Mouse (Mus musculus) CH12.LX (cell line): ENCODE data around the gene Pcdh17. TPM values are rescaled to one million over a fixed set of nuclear protein-coding genes. Genes with fewer than 3 reads are reported as not detected.

Experiments used
- DNase-seq: peaks from one replicate; pipeline ENCODE4 v3.0.0-alpha.2; 2013; ENCODE audit errors: extremely low read depth
- H3K27ac ChIP-seq: 2 replicates; pipeline ENCODE4 v1.5.1; 2012; ENCODE audit warnings: low read depth, mild to moderate bottlenecking, control low read depth, moderate library complexity; ENCODE audit not compliant: insufficient read depth
- H3K27me3 ChIP-seq: replicated peaks from 2 replicates; pipeline ENCODE3; 2012; ENCODE audit warnings: inconsistent platforms
- H3K36me3 ChIP-seq, 2 experiments: replicated peaks in 1 of 2; 2 replicates each; pipeline versions ENCODE3 to v1.6.1; 2012; ENCODE audit warnings: inconsistent platforms in 1 of 2, low read length in 1 of 2, mild to moderate bottlenecking in 1 of 2, mixed read lengths in 1 of 2, moderate library complexity in 1 of 2; ENCODE audit not compliant: control insufficient read depth in 1 of 2, insufficient read depth in 1 of 2
- H3K4me1 ChIP-seq, 2 experiments: 2 replicates each; pipeline ENCODE4 v1.6.1; 2012; ENCODE audit warnings: inconsistent platforms in 1 of 2, moderate library complexity in 1 of 2; ENCODE audit not compliant: insufficient read depth in 2 of 2, control insufficient read depth in 1 of 2
- H3K4me2 ChIP-seq: 2 replicates; pipeline ENCODE4 v1.6.1; 2012; ENCODE audit warnings: low read depth, mild to moderate bottlenecking, control low read depth; ENCODE audit not compliant: poor library complexity, insufficient read depth, severe bottlenecking
- H3K4me3 ChIP-seq, 3 experiments: fragments of 150-350 bp in 1 of 3; sonication (generic) in 1 of 3; replicated peaks in 1 of 3; 2 replicates each; pipeline versions ENCODE3 to v1.5.1; 2011 to 2012; ENCODE audit warnings: low read depth in 2 of 3, low read length in 2 of 3, mild to moderate bottlenecking in 2 of 3, moderate library complexity in 2 of 3, control low read depth in 1 of 3, improper control_type of control experiment in 1 of 3, inconsistent platforms in 1 of 3, mixed read lengths in 1 of 3; ENCODE audit not compliant: poor library complexity in 1 of 3
- H3K79me2 ChIP-seq: replicated peaks from 2 replicates; pipeline ENCODE4 v1.6.1; 2012; ENCODE audit warnings: mild to moderate bottlenecking, moderate library complexity; ENCODE audit not compliant: control insufficient read depth, poor library complexity, insufficient read depth, severe bottlenecking; ENCODE audit errors: extremely low read depth
- H3K9ac ChIP-seq: 2 replicates; pipeline ENCODE4 v1.6.1; 2012; ENCODE audit warnings: low read depth, mild to moderate bottlenecking, control low read depth, moderate library complexity; ENCODE audit not compliant: insufficient read depth
- H3K9me3 ChIP-seq: replicated peaks from 2 replicates; pipeline ENCODE3; 2012; ENCODE audit warnings: low read length, inconsistent platforms, mixed read lengths
- CHD1 ChIP-seq: IDR thresholded peaks from 2 replicates; pipeline ENCODE4 v1.6.1; 2012; ENCODE audit warnings: low read depth, low read length, improper control_type of control experiment, inconsistent platforms
- CTCF ChIP-seq, 2 experiments: IDR thresholded peaks in 1 of 2; conservative IDR thresholded peaks in 1 of 2; 2 replicates each; pipeline ENCODE4 v1.5.1; 2011 to 2012; ENCODE audit warnings: low read depth in 2 of 2, low read length in 2 of 2, improper control_type of control experiment in 1 of 2, inconsistent platforms in 1 of 2, mild to moderate bottlenecking in 1 of 2, moderate library complexity in 1 of 2
- E2F4 ChIP-seq: IDR thresholded peaks from 2 replicates; pipeline ENCODE4 v1.6.1; 2011; ENCODE audit warnings: low read depth, low read length, improper control_type of control experiment; ENCODE audit not compliant: insufficient replicate concordance
- EP300 ChIP-seq: IDR thresholded peaks from 2 replicates; pipeline ENCODE4 v1.6.1; 2011; ENCODE audit warnings: low read length, improper control_type of control experiment
- ETS1 ChIP-seq: conservative IDR thresholded peaks from 2 replicates; pipeline ENCODE4 v1.6.1; 2012; ENCODE audit warnings: low read depth, mild to moderate bottlenecking, inconsistent platforms, low read length, improper control_type of control experiment, moderate library complexity
- HCFC1 ChIP-seq: IDR thresholded peaks from 2 replicates; pipeline ENCODE4 v1.6.1; 2012; ENCODE audit warnings: low read depth, mild to moderate bottlenecking, inconsistent platforms, low read length, improper control_type of control experiment
- JUN ChIP-seq: IDR thresholded peaks from 2 replicates; pipeline ENCODE4 v1.6.1; 2011; ENCODE audit warnings: low read depth, mild to moderate bottlenecking, low read length, improper control_type of control experiment, moderate library complexity; ENCODE audit not compliant: insufficient read depth
- MAFK ChIP-seq: IDR thresholded peaks from 2 replicates; pipeline ENCODE4 v1.6.1; 2011; ENCODE audit warnings: low read length, improper control_type of control experiment; ENCODE audit not compliant: insufficient replicate concordance
- MEF2A ChIP-seq: IDR thresholded peaks from 2 replicates; pipeline ENCODE4 v1.6.1; 2014; ENCODE audit warnings: low read depth, mild to moderate bottlenecking, inconsistent platforms, low read length, improper control_type of control experiment, borderline replicate concordance
- MXI1 ChIP-seq: IDR thresholded peaks from 2 replicates; pipeline ENCODE4 v1.6.1; 2011; ENCODE audit warnings: mild to moderate bottlenecking, low read depth, low read length, improper control_type of control experiment
- NELFE ChIP-seq: IDR thresholded peaks from 2 replicates; pipeline ENCODE4 v1.6.1; 2011; ENCODE audit warnings: low read depth, low read length, improper control_type of control experiment
- NRF1 ChIP-seq: IDR thresholded peaks from 2 replicates; pipeline ENCODE4 v1.6.1; 2014; ENCODE audit warnings: low read depth, mild to moderate bottlenecking, inconsistent platforms, low read length, improper control_type of control experiment, moderate library complexity
- POLR2A ChIP-seq: IDR thresholded peaks from 2 replicates; pipeline ENCODE4 v1.6.1; 2011; ENCODE audit warnings: low read depth, mild to moderate bottlenecking, improper control_type of control experiment, low read length
- RAD21 ChIP-seq: IDR thresholded peaks from 2 replicates; pipeline ENCODE4 v1.6.1; 2011; ENCODE audit warnings: low read depth, mild to moderate bottlenecking, low read length, improper control_type of control experiment, moderate library complexity
- SIN3A ChIP-seq: IDR thresholded peaks from 2 replicates; pipeline ENCODE4 v1.6.1; 2012; ENCODE audit warnings: low read length, improper control_type of control experiment, inconsistent platforms
- UBTF ChIP-seq: IDR thresholded peaks from 2 replicates; pipeline ENCODE4 v1.6.1; 2012; ENCODE audit warnings: low read depth, mild to moderate bottlenecking, inconsistent platforms, low read length, improper control_type of control experiment, moderate library complexity
- USF2 ChIP-seq: conservative IDR thresholded peaks from 2 replicates; pipeline ENCODE4 v1.6.1; 2011; ENCODE audit warnings: low read depth, low read length, improper control_type of control experiment
- ZKSCAN1 ChIP-seq: IDR thresholded peaks from 2 replicates; pipeline ENCODE4 v1.6.1; 2012; ENCODE audit warnings: low read depth, inconsistent platforms, low read length, improper control_type of control experiment, borderline replicate concordance
- dilution Hi-C: fragments of 300-500 bp; cut with MboI; formaldehyde crosslinking; loops from 2 replicates; pipeline ENCODE4 v1.14.3; 2020; ENCODE audit warnings: low sequenced_read_pairs; ENCODE audit not compliant: extremely low pct_unique_long_range_greater_than_20kb, extremely low pct_ligation_motif_present
- in situ Hi-C: fragments of 300-500 bp; cut with MboI; formaldehyde crosslinking; loops from 3 replicates; pipeline ENCODE4 v1.14.3; 2019; ENCODE audit warnings: low sequenced_read_pairs, low pct_ligation_motif_present, low pct_unique_long_range_greater_than_20kb, mixed read lengths
- polyA plus RNA-seq: library from polyadenylated mRNA; unstranded; fragments of >175 nt; gene quantifications from 2 replicates; pipeline ENCODE4 v1.2.1, GENCODE M21; 2012; ENCODE audit warnings: low read depth; ENCODE audit not compliant: insufficient read length
- total RNA-seq, 2 experiments: library from RNA; depleted of rRNA; stranded (reverse); fragments of 300-350 nt in 1 of 2; fragments of >200 nt in 1 of 2; gene quantifications; 2 replicates each; pipeline ENCODE4 v1.2.3; 2012 to 2014

The Pcdh17 gene
- total and polyA plus RNA-seq, 3 experiments = 0.19 to 0.85 (median 0.41) TPM

GRCm38 (mm10) chr14:84545968-84546367, 102.6 kb downstream of the Pcdh17 start:
- dilution Hi-C loops = no loop called here

GRCm38 (mm10) chr14:84547513-84548194, 104.3 kb downstream of the Pcdh17 start:
- dilution Hi-C loops = no loop called here
- H3K4me1 ChIP-seq = no peaks in the 10 kb centered on the region
- H3K36me3 ChIP-seq = no peaks in the 10 kb centered on the region
- in situ Hi-C loops = no loop called here
- H3K4me3 ChIP-seq = no peak overlapping the region
- no peaks in the 10 kb centered on the region for H3K79me2 ChIP-seq
- no peaks in the 10 kb centered on the region for H3K27me3 ChIP-seq
- TF ChIP-seq MAFK (no peak), ZKSCAN1 (no peak), MEF2A (no peak), ETS1 (no peak), POLR2A (no peak), E2F4 (no peak), MXI1 (no peak), JUN (no peak), RAD21 (no peak), SIN3A (no peak)
- no peak for DNase-seq
- H3K9ac ChIP-seq = no peak overlapping the region
- H3K27ac ChIP-seq = no peak overlapping the region
- peaks cover 1% of the 10 kb centered on the region for H3K9me3 ChIP-seq
- no peak overlapping the region for H3K4me2 ChIP-seq

More at GRCm38 (mm10) chr14:84545968-84546367, 102.6 kb downstream of the Pcdh17 start:
- H3K79me2 ChIP-seq = no peaks in the 10 kb centered on the region
- in situ Hi-C loops = no loop called here
- H3K4me1 ChIP-seq = no peaks in the 10 kb centered on the region
- no peaks in the 10 kb centered on the region for H3K27me3 ChIP-seq
- no peak overlapping the region for H3K4me2 ChIP-seq
- peaks cover 3% of the 10 kb centered on the region for H3K9me3 ChIP-seq
- no peak overlapping the region for H3K27ac ChIP-seq
- H3K9ac ChIP-seq = no peak overlapping the region
- DNase-seq = no peak
- H3K4me3 ChIP-seq = no peak overlapping the region
- TF ChIP-seq ZKSCAN1 = no peak
- TF ChIP-seq NELFE = no peak
- TF ChIP-seq CTCF (conservative IDR thresholded peaks at IDR 0.05 in 1 of 2, IDR thresholded peaks at IDR 0.05 in 1 of 2; ENCODE audit: low read depth in 2 of 2, low read length in 2 of 2) = no peak
- no peak for TF ChIP-seq RAD21
- no peak for TF ChIP-seq USF2
- no peak for TF ChIP-seq UBTF
- TF ChIP-seq E2F4 = no peak
- TF ChIP-seq HCFC1 = no peak
- no peak for TF ChIP-seq CHD1
- TF ChIP-seq MXI1 = no peak
- no peak for TF ChIP-seq EP300
- no peak for TF ChIP-seq NRF1
- no peaks in the 10 kb centered on the region for H3K36me3 ChIP-seq
